In the genomic region with DNA sequence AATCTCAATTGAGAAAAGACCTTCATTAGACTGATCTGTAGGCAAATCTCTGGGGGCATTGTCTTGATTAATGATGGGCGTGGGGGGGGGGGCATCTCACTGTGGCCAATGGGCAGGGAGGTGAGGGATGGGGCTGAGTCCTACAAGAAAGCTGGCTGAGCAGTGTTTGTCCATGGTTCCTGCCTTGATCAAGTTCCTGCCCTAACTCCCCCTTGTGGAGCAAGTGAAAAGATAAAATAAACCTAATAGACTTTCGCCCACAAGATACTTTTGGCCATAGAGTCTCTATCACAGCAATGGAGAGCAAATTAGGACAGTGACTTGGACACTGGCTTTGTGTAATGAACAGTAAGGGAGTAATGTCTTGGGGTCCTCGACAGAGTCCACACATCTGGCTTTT, we compare ENCODE assay signal across 36 mouse cellular contexts. TPM values are rescaled to one million over a fixed set of nuclear protein-coding genes. Genes with fewer than 3 reads are reported as not detected.
A peak's percentile ranks its signal among the peaks of the same experiment; 100 is the strongest.
DNase-seq lines count a peak whose midpoint lies in the region; ATAC-seq and TF ChIP-seq lines count a peak whose summit lies in the region.
"Had no signal": no experiment of that assay in that cellular context is flagged by ENCODE, and none has a peak within 500 bp of the region (broad histone marks: within the 10 kb centered on the region; RNA-seq: fewer than 3 reads in every experiment).

No protein-coding gene starts in this region.

- no peak overlapping the region for H3K27ac ChIP-seq in forebrain, postnatal 0 days (ENCODE audit: low read depth, low read length)
- H3K27ac ChIP-seq in forebrain, embryonic 12.5 days: no peak overlapping the region
- H3K27ac ChIP-seq in kidney, postnatal 0 days: no peak overlapping the region
- no peak overlapping the region for H3K27ac ChIP-seq in midbrain, postnatal 0 days (ENCODE audit: low read depth, low read length)
- no peak overlapping the region for H3K27ac ChIP-seq in midbrain, embryonic 13.5 days
- H3K27ac ChIP-seq: embryonic facial prominence, embryonic 13.5 days; forebrain, embryonic 13.5 days; heart, embryonic 13.5 days; hindbrain, embryonic 12.5 days; limb, embryonic 10.5 days; liver, embryonic 15.5 days; neural tube, embryonic 12.5 days had no signal

- no peaks in the 10 kb centered on the region for H3K27me3 ChIP-seq in forebrain, postnatal 0 days (ENCODE audit: insufficient read depth, low read length)
- H3K27me3 ChIP-seq in forebrain, embryonic 12.5 days: no peaks in the 10 kb centered on the region
- no peaks in the 10 kb centered on the region for H3K27me3 ChIP-seq in kidney, postnatal 0 days (ENCODE audit: insufficient read depth, low read length)
- H3K27me3 ChIP-seq in midbrain, postnatal 0 days (ENCODE audit: insufficient read depth, low read length): no peaks in the 10 kb centered on the region
- no peaks in the 10 kb centered on the region; the same call in 1 of the 2 replicates for H3K27me3 ChIP-seq in midbrain, embryonic 13.5 days
- H3K27me3 ChIP-seq: embryonic facial prominence, embryonic 13.5 days; hindbrain, embryonic 12.5 days; liver, embryonic 15.5 days; neural tube, embryonic 12.5 days had no signal

- ATAC-seq in forebrain, postnatal 0 days: no peak
- ATAC-seq in forebrain, embryonic 12.5 days (ENCODE audit: low FRiP score): no peak
- ATAC-seq in kidney, postnatal 0 days (replicated peaks; ENCODE audit: low FRiP score, low read depth): no peak
- ATAC-seq in midbrain, postnatal 0 days (ENCODE audit: low FRiP score): no peak
- ATAC-seq in midbrain, embryonic 13.5 days: no peak
- ATAC-seq: forebrain, embryonic 13.5 days; inflammation-experienced regulatory T-cells, adult 6 months; Patski had no signal

- H3K4me2 ChIP-seq in forebrain, postnatal 0 days (ENCODE audit: low read depth): no peak overlapping the region
- H3K4me2 ChIP-seq in forebrain, embryonic 12.5 days: no peak overlapping the region
- no peak overlapping the region for H3K4me2 ChIP-seq in kidney, postnatal 0 days (ENCODE audit: low read length)
- no peak overlapping the region for H3K4me2 ChIP-seq in midbrain, postnatal 0 days (ENCODE audit: low read depth, low read length, poor library complexity, severe bottlenecking)
- H3K4me2 ChIP-seq in midbrain, embryonic 13.5 days (replicated peaks): no peak overlapping the region
- H3K4me2 ChIP-seq: embryonic facial prominence, embryonic 13.5 days; forebrain, embryonic 13.5 days; heart, embryonic 13.5 days; hindbrain, embryonic 12.5 days; liver, embryonic 15.5 days; neural tube, embryonic 12.5 days had no signal

- H3K9ac ChIP-seq in forebrain, postnatal 0 days: no peak overlapping the region
- no peak overlapping the region for H3K9ac ChIP-seq in forebrain, embryonic 12.5 days
- no peak overlapping the region for H3K9ac ChIP-seq in kidney, postnatal 0 days (ENCODE audit: low read depth, low read length)
- H3K9ac ChIP-seq in midbrain, postnatal 0 days (replicated peaks; ENCODE audit: low read length, poor library complexity, severe bottlenecking): no peak overlapping the region
- no peak overlapping the region for H3K9ac ChIP-seq in midbrain, embryonic 13.5 days (replicated peaks)
- H3K9ac ChIP-seq: embryonic facial prominence, embryonic 13.5 days; forebrain, embryonic 13.5 days; heart, embryonic 13.5 days; hindbrain, embryonic 12.5 days; liver, embryonic 15.5 days; neural tube, embryonic 12.5 days had no signal

- H3K9me3 ChIP-seq in forebrain, postnatal 0 days (ENCODE audit: low read length): no peaks in the 10 kb centered on the region
- no peaks in the 10 kb centered on the region for H3K9me3 ChIP-seq in forebrain, embryonic 12.5 days
- no peaks in the 10 kb centered on the region for H3K9me3 ChIP-seq in kidney, postnatal 0 days (replicated peaks; ENCODE audit: low read length)
- H3K9me3 ChIP-seq in midbrain, postnatal 0 days (ENCODE audit: low read length): no peaks in the 10 kb centered on the region
- no peaks in the 10 kb centered on the region for H3K9me3 ChIP-seq in midbrain, embryonic 13.5 days
- H3K9me3 ChIP-seq: embryonic facial prominence, embryonic 13.5 days; forebrain, embryonic 13.5 days; heart, embryonic 13.5 days; hindbrain, embryonic 12.5 days; limb, embryonic 10.5 days; liver, embryonic 15.5 days; neural tube, embryonic 12.5 days had no signal

- DNase-seq in forebrain, postnatal 0 days: no peak
- DNase-seq in kidney, postnatal 0 days (ENCODE audit: low spot score): peak; percentile 49
- no peak for DNase-seq in kidney, adult 8-10 months
- no peak for DNase-seq in midbrain, postnatal 0 days (ENCODE audit: low spot score)
- no peak for DNase-seq in right cerebral cortex, postnatal 4 days
- DNase-seq in cerebellum, adult 18-20 months: no peak
- DNase-seq: adrenal gland, postnatal 25 days; cerebellum, adult 9-11 months; gastrocnemius, postnatal 10 days; kidney, adult 9 months; kidney, postnatal 4 days; layer of hippocampus, adult 9-11 months; liver; midbrain, embryonic 14.5 days; right cerebral cortex, postnatal 25 days; thymus, postnatal 14 days had no signal

- H3K4me3 ChIP-seq in forebrain, postnatal 0 days (ENCODE audit: low read depth, low read length): no peak overlapping the region
- no peak overlapping the region for H3K4me3 ChIP-seq in forebrain, embryonic 12.5 days (replicated peaks)
- H3K4me3 ChIP-seq in kidney, postnatal 0 days (replicated peaks; ENCODE audit: low read depth, low read length): no peak overlapping the region
- H3K4me3 ChIP-seq in midbrain, postnatal 0 days (ENCODE audit: low read depth, low read length): no peak overlapping the region
- H3K4me3 ChIP-seq in midbrain, embryonic 13.5 days (replicated peaks): no peak overlapping the region
- H3K4me3 ChIP-seq: embryonic facial prominence, embryonic 13.5 days; erythroblast, embryonic 14.5 days; forebrain, embryonic 13.5 days; heart, embryonic 13.5 days; hindbrain, embryonic 12.5 days; limb, embryonic 10.5 days; liver, embryonic 15.5 days; neural tube, embryonic 12.5 days had no signal

- peak; percentile 31; the same call in 1 of the 2 replicates for TF ChIP-seq CTCF in forebrain, postnatal 0 days (IDR thresholded peaks at IDR 0.05; ENCODE audit: low read depth)
- peak; percentile 46 for TF ChIP-seq CTCF in kidney, postnatal 0 days (IDR thresholded peaks at IDR 0.05; ENCODE audit: low read depth)
- peak; percentile 50 for TF ChIP-seq CTCF in midbrain, postnatal 0 days (IDR thresholded peaks at IDR 0.05)

- WGBS in forebrain, postnatal 0 days: 73% methylated on average over 3 of the region's 3 CpGs
- 61% methylated on average over 3 of the region's 3 CpGs for WGBS in forebrain, embryonic 12.5 days
- 79% methylated on average over 3 of the region's 3 CpGs for WGBS in kidney, postnatal 0 days
- 73% methylated on average over 3 of the region's 3 CpGs for WGBS in midbrain, postnatal 0 days
- 73% methylated on average over 3 of the region's 3 CpGs for WGBS in midbrain, embryonic 13.5 days

- no peaks in the 10 kb centered on the region for H3K36me3 ChIP-seq in forebrain, postnatal 0 days (ENCODE audit: insufficient read depth)
- H3K36me3 ChIP-seq in forebrain, embryonic 12.5 days (replicated peaks): no peaks in the 10 kb centered on the region
- no peaks in the 10 kb centered on the region for H3K36me3 ChIP-seq in kidney, postnatal 0 days (ENCODE audit: insufficient read depth, low read length)
- H3K36me3 ChIP-seq in midbrain, postnatal 0 days (ENCODE audit: insufficient read depth, low read length): no peaks in the 10 kb centered on the region
- H3K36me3 ChIP-seq in midbrain, embryonic 13.5 days: no peaks in the 10 kb centered on the region
- H3K36me3 ChIP-seq: embryonic facial prominence, embryonic 13.5 days; G1E; heart, embryonic 13.5 days; hindbrain, embryonic 12.5 days; limb, embryonic 10.5 days; liver, embryonic 15.5 days; neural tube, embryonic 12.5 days had no signal

- H3K4me1 ChIP-seq in forebrain, postnatal 0 days (ENCODE audit: insufficient read depth): no peaks in the 10 kb centered on the region
- H3K4me1 ChIP-seq in forebrain, embryonic 12.5 days: no peaks in the 10 kb centered on the region
- H3K4me1 ChIP-seq in kidney, postnatal 0 days (replicated peaks; ENCODE audit: insufficient read depth, low read length): no peaks in the 10 kb centered on the region
- H3K4me1 ChIP-seq in midbrain, postnatal 0 days (ENCODE audit: insufficient read depth, low read length): no peaks in the 10 kb centered on the region
- no peaks in the 10 kb centered on the region for H3K4me1 ChIP-seq in midbrain, embryonic 13.5 days (replicated peaks)
- H3K4me1 ChIP-seq: forebrain, embryonic 13.5 days; hindbrain, embryonic 12.5 days; liver, embryonic 15.5 days; neural tube, embryonic 12.5 days had no signal

RNA-seq across cellular contexts. Expression of a gene that starts 3.8 kb away (rescaled TPM):
- total RNA-seq in forebrain, postnatal 0 days (2014; rRNA removed): not detected in 2 replicates
- not detected in 2 replicates for polyA plus RNA-seq in forebrain, postnatal 0 days (2015; fragmentation: Nextera tagmentation; extraction: Ambion mirVana)
- not detected in 2 replicates for polyA plus RNA-seq in forebrain, embryonic 12.5 days (2016; fragmentation: Nextera tagmentation; extraction: Ambion mirVana)
- polyA plus RNA-seq in kidney, postnatal 0 days (2015; fragmentation: Nextera tagmentation; extraction: Ambion mirVana): not detected in 2 replicates
- total RNA-seq in midbrain, postnatal 0 days (2014; rRNA removed): not detected in 2 replicates
- polyA plus RNA-seq in midbrain, postnatal 0 days (2015; fragmentation: Nextera tagmentation; extraction: Ambion mirVana): not detected in 2 replicates
- not detected in 2 replicates for polyA plus RNA-seq in midbrain, embryonic 13.5 days (2015; fragmentation: Nextera tagmentation; extraction: Ambion mirVana)
- total RNA-seq: common myeloid progenitor, adult 5-6 weeks; G1E; granulocyte monocyte progenitor cell, adult 5-6 weeks; left cerebral cortex, adult 8-10 months; megakaryocyte progenitor cell, adult 5-6 weeks had no signal
- polyA plus RNA-seq: erythroblast, embryonic 14.5 days; forebrain, embryonic 13.5 days; frontal cortex, adult 2 months; G1E; heart, embryonic 13.5 days; hindbrain, embryonic 12.5 days; inflammation-experienced regulatory T-cells, adult 6 months; limb, embryonic 10.5 days; liver, embryonic 15.5 days; lung, embryonic 16.5 days; midbrain, embryonic 14.5 days; neural tube, embryonic 12.5 days; Patski; spleen, adult 2 months had no signal
